Comparison of ENCODE assay signal across 11 mouse cellular contexts in genomic region chr3:144617633-144618180, GRCm38 (mm10). TPM values are rescaled to one million over a fixed set of nuclear protein-coding genes. Genes with fewer than 3 reads are reported as not detected.
DNase-seq lines count a peak whose midpoint lies in the region; ATAC-seq lines count a peak whose summit lies in the region.
"Had no signal": no experiment of that assay in that cellular context is flagged by ENCODE, and none has a peak within 500 bp of the region (broad histone marks: within the 10 kb centered on the region; RNA-seq: fewer than 3 reads in every experiment).

No protein-coding gene starts in this region.

- H3K9me3 ChIP-seq in liver, embryonic 13.5 days (replicated peaks), result 0 out of 2 replicates have a peak, but pooled peaks cover 5% of the 10 kb centered on the region
- H3K9me3 ChIP-seq: lung, embryonic 15.5 days had no signal

- H3K27ac ChIP-seq in liver, embryonic 13.5 days, result peak overlapping the region; percentile 32; the same call in 1 of the 2 replicates
- H3K27ac ChIP-seq: lung, embryonic 15.5 days had no signal

- H3K27me3 ChIP-seq in liver, embryonic 13.5 days, result no peaks in the 10 kb centered on the region
- H3K27me3 ChIP-seq: CH12.LX; lung, embryonic 15.5 days had no signal

- peak; percentile 51 to 59 for DNase-seq in heart, adult 18-20 months
- DNase-seq in heart, postnatal 4 days, result no peak
- peak; percentile 10 for DNase-seq in CD4-positive helper T cell, adult 2 months (ENCODE audit: low read depth, low spot score)
- no peak for DNase-seq in liver, embryonic 13.5 days
- DNase-seq in adrenal gland, adult 2 months, result no peak
- DNase-seq in layer of hippocampus, adult 9-11 months, result no peak
- no peak for DNase-seq in left cerebral cortex, postnatal 4 days

- WGBS in liver, embryonic 13.5 days (ENCODE audit: insufficient replicate concordance), result 72% methylated on average over 10 of the region's 10 CpGs

- no peak overlapping the region for H3K4me2 ChIP-seq in liver, embryonic 13.5 days
- H3K4me2 ChIP-seq: lung, embryonic 15.5 days had no signal

- H3K4me1 ChIP-seq in liver, embryonic 13.5 days (replicated peaks), result peaks cover 21% of the 10 kb centered on the region

- intact Hi-C loops in left cerebral cortex, postnatal 4 days (cut with DNase I), result loop anchor here (5.0 kb wide), 1 partner anchor 165 kb away; no protein-coding TSS in a partner anchor

- ATAC-seq in granulocyte monocyte progenitor cell, adult 5-6 weeks (replicated peaks; ENCODE audit: poor library complexity, severe bottlenecking), result 0 out of 2 replicates have a peak, but pooled peaks have one; percentile 23
- no peak for ATAC-seq in liver, embryonic 13.5 days (ENCODE audit: low read depth)

- H3K36me3 ChIP-seq in liver, embryonic 13.5 days, result no peaks in the 10 kb centered on the region
- H3K36me3 ChIP-seq: lung, embryonic 15.5 days had no signal

- no peak overlapping the region for H3K4me3 ChIP-seq in liver, embryonic 13.5 days (replicated peaks)
- H3K4me3 ChIP-seq: erythroblast, embryonic 14.5 days; lung, embryonic 15.5 days had no signal

- H3K9ac ChIP-seq in liver, embryonic 13.5 days, result no peak overlapping the region
- H3K9ac ChIP-seq: lung, embryonic 15.5 days had no signal

RNA-seq across cellular contexts. Expression of gene Selenof, which starts 47.6 kb away (rescaled TPM):
- 100 to 1,000 TPM; 136 to 148 TPM for total RNA-seq in heart, adult 18-20 months (2021)
- 100 to 1,000 TPM; 224 to 252 TPM for total RNA-seq in heart, postnatal 4 days (2021)
- total RNA-seq in granulocyte monocyte progenitor cell, adult 5-6 weeks (2014; fragmentation: Nextera tagmentation), result 330 and 358 TPM in 2 replicates
- total RNA-seq in granulocyte monocyte progenitor cell, adult 5-6 weeks (2017), result 781 and 898 TPM in 2 replicates
- polyA plus RNA-seq in liver, embryonic 13.5 days (2015; fragmentation: Nextera tagmentation; extraction: Ambion mirVana), result 316 and 342 TPM in 2 replicates
- 100 to 1,000 TPM; 353 to 369 TPM for total RNA-seq in adrenal gland, adult 2 months (2021)
- 125 and 154 TPM in 2 replicates for polyA plus RNA-seq in adrenal gland, adult 2 months (2012; rRNA removed)
- 100 to 1,000 TPM; 248 to 253 TPM for total RNA-seq in left cerebral cortex, postnatal 4 days (2021)

RNA-seq across cellular contexts. Expression of gene Hs2st1, which starts 47.7 kb away (rescaled TPM):
- total RNA-seq in heart, adult 18-20 months (2021), result 1 to 10 TPM; 7.6 to 8.4 TPM
- total RNA-seq in heart, postnatal 4 days (2021), result 10 to 100 TPM; 20.8 to 23.2 TPM
- 11.1 and 13.0 TPM in 2 replicates for total RNA-seq in granulocyte monocyte progenitor cell, adult 5-6 weeks (2014; fragmentation: Nextera tagmentation)
- 12.3 and 13.7 TPM in 2 replicates for total RNA-seq in granulocyte monocyte progenitor cell, adult 5-6 weeks (2017)
- 2.2 and 3.1 TPM in 2 replicates for polyA plus RNA-seq in liver, embryonic 13.5 days (2015; fragmentation: Nextera tagmentation; extraction: Ambion mirVana)
- total RNA-seq in adrenal gland, adult 2 months (2021), result 10 to 100 TPM; 18.9 to 20.1 TPM
- polyA plus RNA-seq in adrenal gland, adult 2 months (2012; rRNA removed), result 2.7 and 2.8 TPM in 2 replicates
- total RNA-seq in left cerebral cortex, postnatal 4 days (2021), result 10 to 100 TPM; 56.3 to 60.1 TPM

Comparison
In these comparisons a context has a peak if more than half of its experiments do, and no peak if none do; other contexts are left out.
1. DNase-seq: peak in heart, adult 18-20 months (2 of 2) and CD4-positive helper T cell, adult 2 months (single experiment); none in heart, postnatal 4 days (single experiment), liver, embryonic 13.5 days (single experiment), adrenal gland, adult 2 months (single experiment), layer of hippocampus, adult 9-11 months (single experiment) and left cerebral cortex, postnatal 4 days (single experiment).